Mouse (Mus musculus) c-Kit-positive CD71-negative TER-119-negative erythroid progenitor cells, embryonic 14.5 days (primary cell): ENCODE data around the gene Luc7l.
A peak's percentile ranks its signal among the peaks of the same experiment; 100 is the strongest.

Experiments used
- DNase-seq: peaks from one replicate; pipeline ENCODE4 v3.0.0-alpha.2; 2013; ENCODE audit warnings: low read depth

Gene Luc7l

DNA sequence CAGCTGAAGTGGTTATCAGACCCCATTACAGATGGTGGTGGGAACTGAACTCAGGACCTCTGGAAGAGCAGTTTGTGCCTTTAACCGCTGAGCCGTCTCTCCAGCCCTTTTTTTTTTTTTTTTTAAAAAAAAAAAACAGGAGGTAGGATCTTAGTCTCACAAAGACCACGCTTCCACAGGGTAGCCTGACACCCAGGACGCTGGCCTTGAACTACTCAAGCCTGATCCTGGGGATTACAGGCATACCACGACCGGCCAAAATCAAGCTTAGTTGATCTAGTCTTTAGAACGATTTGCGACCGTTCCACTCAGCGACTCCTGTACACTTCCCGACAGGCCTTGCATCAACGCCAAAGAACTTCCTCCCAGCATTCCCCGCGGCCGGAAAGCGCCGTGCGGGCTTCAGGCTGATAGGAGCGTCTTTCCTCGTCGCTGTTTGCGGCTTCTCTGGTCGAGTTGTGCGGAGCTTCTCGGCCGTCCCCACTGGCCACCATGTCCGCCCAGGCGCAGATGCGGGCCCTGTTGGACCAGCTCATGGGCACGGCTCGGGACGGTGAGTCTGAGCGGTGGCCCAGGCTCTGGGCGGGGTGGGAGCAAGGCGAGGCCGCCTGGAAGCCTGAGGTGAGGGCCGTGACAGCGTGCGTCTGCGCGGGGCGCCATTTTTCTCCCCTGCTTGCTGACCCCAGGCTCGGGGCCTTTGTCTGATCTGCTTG lies at the start of gene Luc7l:
Gene Luc7l, plus strand, starts transcription at position 358 of the 713 bp plus-strand sequence.
- DNase-seq: peak; percentile 92

DNA sequence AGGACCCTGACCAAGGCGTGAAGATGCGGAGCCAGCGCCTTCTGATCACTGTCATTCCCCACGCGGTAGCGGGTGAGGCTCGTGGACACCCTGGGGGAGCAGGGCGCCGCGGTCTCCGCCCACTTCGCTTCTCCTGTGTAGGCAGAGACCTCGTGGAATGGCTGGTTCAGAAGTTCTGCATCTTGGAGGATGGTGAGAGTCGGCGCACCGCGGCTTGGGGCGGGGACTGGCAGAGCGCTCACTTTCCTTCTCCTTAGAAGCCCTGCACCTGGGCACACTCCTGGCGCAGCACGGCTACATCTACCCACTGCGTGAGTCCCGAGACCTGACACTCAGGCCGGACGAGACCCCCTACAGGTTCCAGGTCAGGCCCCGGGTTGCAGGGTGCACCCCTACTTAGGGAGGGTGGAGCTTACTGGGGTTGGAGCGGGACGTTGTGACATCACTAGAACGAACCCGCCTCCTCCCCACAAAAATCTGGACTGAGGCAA lies 49.3 kb upstream of the Luc7l start:
- DNase-seq: no peak

DNA sequence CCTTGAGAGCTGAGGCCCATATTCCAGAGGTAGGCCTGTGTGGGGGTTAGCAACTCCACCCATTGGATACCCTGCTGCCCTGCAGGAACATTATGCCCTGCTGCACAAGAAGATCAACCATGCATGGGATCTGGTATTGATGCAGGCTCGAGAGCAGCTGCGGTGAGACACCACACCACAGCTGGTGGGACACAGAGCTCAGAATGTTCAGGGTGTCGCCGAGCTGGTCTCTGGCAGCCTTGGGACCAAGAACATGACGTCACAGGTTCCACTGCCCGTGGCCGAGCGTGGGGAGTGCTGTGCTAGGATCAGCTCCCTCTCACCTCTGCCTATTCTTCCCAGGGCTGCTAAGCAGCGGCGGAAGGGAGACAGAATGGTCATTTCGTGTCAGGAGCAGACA lies 47.9 kb upstream of the Luc7l start:
- DNase-seq: no peak

DNA sequence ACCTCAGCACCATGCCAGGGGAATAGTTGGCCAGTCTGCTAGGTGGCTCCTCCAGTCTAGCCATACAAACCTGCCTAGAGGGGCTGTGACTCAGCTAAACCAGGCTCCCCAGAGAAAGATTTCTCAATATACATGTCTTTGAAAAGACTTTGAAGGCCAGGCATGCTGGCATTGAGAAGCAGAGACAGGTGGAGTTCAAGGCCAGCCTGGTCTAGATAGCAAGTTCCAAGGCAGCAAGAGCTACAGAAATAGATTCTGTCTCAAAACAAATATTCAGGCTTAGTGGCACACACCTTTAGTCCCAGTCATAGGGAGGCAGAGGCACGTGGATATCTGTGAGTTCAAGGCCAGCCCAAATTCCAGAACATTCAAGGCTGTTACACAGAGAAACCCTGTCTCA lies 46.3 kb upstream of the Luc7l start:
- DNase-seq: no peak

DNA sequence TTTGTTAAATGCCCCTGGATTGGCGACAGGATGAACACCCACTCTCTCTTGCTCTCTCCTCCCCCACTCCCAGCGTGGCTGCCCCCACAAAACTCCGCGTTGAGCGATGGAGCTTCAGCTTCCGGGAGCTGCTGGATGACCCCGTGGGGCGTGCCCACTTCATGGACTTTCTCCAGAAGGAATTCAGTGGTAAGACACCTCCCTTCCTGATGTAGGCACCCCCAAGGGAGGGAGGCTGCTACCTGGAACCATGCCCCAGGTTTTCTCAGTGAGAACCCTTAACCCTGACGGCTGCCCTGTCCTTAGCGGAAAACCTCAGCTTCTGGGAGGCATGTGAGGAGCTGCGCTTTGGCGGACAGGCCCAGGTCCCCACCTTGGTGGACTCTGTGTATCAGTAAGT lies 45.0 kb upstream of the Luc7l start, which contains the start of gene Arhgdig:
Gene Arhgdig, minus strand, starts transcription at position 101 of the 400 bp plus-strand sequence.
- DNase-seq: no peak

DNA sequence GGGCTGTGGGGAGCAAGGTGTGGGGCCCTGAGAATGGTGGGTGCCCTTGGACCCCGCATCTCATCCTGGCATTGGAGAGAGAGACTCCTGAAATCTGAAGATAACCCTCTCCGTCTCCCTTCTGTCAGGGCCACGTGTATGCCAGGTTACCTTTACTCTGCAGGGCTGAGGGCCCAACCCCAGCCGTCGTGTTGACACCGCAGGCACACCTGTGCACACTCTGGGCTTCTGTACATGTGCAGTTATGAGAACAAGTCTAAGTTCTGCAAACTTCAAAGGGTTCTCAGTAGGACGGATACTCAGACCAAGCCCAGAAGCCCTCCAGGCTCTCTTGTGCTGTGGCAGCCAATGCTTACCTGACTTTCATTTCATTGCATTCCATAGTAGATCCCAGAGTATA lies 40.5 kb upstream of the Luc7l start:
- no peak for DNase-seq

DNA sequence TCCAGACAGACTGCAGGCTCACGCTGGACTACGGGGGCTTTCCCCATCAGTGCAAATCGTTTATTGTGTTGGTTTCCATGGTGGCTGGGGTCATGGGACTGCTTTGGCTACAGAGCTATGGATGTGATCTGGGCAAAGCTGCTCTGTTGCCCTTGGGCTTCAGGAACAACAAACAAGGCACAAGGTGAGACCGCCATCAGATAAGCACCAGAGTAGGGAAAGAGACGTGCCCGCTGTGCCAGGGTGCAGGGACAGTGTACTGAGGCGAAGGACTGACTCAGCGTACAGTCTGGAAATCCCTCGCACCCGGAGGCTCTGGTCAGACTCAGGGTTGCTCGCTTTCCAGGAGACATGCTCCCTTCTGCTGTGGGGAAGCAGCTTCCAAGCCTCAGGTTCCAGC lies 40.0 kb upstream of the Luc7l start:
- DNase-seq: no peak

DNA sequence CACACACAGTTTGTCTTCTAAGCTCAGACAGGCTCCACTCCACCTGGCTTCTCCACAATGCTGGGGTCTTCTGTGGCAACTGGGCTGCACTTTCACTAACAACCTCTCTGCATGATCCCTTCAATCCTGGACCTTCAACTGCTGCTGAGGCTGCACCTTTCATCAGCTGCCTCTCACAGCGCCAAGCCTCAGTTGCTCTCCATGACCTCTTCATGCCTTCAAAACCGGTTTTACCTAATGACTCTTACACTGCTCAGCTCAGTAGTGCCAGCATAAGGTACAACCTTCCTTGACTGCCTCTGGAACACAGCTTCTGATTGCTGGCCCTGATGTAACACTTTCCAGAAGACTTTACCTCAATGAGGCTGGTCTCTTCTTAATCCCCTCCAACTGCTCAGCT lies 31.2 kb upstream of the Luc7l start:
- DNase-seq: no peak

DNA sequence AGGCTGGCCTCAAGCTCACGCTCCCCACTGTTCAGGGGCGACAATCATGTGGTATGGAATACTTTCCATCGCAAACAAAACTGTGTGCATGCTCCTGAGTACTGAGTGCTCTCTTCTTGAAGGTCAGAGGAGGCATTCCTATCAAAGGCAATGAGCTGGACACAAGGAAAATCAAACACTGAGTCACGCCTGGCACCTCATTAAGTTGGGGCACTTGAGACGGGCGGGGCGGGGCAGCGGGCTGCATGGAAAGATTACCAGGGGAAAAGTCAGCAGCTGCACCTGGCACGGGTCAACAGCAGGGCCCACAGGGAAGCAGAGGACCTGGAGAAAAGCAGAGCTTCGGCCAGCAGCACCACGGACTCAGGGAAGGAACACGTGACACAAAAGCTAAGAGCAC lies 27.5 kb upstream of the Luc7l start:
- DNase-seq: no peak

DNA sequence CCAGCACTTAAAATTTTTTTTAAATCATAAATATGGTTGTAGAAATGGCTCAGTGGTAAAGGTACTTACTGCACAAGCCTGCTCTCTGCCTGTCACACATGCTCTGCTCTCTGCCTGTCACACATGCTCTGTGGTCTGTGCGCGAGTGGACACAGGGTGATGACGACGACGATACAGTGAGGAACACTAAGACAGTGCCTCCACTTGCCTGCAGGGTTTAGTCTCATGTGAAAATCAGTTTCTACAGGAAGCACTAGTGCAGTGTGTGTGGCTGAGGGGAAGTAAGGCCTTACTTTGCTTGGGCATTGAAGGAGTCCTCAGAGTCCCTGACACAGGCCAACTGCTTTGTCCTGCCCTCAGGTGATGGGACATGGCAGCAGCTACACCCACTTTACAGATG lies 22.9 kb upstream of the Luc7l start:
- no peak for DNase-seq

DNA sequence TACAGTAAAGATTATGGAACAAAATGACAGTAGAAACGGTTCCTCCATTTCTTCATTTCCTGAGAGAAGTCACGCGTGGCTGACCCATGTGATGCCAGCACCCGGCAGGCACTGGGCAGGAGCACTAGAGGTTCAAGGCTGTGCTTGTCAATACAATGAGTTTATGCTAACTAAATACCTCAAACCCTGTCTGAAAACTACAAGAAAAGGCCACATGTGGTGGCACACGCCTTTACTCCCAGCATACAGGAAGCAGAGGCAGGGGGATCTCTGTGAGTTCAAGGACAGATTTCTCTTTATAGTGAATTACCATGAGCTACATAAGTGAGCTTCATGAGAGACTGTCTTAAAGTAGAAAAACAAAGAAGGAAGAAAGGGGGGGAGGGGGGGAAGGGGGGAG lies 21.5 kb upstream of the Luc7l start:
- DNase-seq: no peak

DNA sequence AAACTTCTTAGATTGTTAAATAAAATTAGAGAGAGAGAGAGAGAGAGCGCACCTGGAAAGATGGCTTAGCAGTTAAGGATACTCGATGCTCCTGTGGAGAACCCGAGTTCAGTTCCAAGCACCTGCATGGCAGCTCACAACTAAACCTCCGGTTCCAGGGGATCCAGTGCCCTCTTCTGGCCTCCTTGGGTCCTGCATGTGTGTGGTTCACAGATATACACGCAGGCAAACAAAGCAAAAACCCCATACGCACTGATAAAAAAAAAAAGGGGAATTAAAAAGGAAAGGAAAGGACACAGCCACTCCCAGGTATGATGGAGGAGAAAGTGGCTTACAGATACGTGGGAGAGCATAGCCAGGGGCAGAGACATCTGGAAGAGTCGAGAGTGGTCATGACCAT lies 19.8 kb upstream of the Luc7l start:
- no peak for DNase-seq

DNA sequence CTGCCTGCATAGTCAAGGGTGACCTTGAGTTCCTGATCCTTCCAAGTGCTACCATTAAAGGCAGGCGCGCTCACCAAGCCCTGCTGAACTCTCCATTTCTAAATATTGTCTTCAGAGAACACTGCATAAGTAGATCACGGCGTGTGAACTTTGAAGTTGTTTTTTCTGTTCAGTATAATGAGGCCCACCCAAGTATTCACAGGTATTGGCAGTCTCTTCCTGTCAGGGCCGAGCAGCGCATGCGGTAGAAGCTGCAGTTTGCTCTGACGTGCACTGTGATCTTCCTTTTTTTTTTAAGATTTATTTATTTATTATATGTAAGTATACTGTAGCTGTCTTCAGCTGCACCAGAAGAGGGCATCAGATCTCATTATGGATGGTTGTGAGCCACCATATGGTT lies 18.3 kb upstream of the Luc7l start:
- no peak for DNase-seq

DNA sequence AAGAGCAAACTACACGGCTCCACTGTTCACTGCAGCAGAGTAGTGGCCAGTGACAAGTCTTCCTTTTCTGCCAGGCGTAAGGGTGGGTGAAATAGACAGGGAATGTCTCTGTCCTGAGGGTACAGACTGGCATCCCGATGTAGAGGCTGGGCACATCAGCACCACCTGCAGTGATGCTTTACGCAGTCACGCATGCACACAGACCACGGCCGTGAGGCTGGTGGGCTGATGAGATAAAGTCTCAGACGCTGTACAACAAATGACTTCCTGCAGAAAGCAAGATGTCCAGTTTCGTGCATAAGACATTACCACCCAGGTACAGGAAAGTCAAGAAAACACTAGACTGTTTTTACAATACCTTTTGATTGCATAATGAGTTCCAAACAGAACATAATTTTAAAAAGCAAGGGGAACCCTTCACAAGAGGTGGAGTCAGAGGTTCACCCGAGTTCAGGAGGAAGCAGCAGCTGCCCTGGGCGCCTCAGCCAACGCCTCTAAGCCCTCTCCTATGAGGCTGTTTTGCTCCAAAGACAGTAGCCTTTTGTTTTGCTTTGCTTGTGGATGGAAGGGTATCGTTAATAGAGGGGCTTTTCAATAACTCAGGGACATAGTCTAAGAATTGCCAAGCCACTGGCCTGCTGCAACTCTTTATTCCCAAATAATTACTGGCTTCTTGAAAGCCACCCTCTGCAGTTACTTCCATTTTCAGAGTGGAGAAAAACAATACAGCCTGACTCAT lies 17.4 kb upstream of the Luc7l start:
- no peak for DNase-seq

DNA sequence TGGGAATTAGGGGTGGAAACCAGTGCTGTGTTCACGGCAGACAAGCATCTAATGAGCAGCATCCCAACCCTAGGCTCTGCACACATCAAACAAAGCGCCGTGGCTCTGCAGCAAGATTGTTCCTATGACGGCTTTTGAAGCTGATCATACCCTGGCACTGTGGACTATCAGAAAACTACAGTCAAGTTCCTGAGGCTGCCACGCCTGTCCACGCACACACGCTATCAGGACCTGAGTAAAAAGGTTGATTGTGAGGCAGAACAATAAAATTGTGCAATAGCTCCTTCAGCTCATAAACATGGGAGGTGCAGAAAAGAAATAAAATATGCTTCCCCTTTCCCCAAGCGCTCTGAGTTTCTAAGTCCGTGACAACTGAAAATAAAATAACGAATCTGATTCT lies 15.0 kb upstream of the Luc7l start:
- no peak for DNase-seq

DNA sequence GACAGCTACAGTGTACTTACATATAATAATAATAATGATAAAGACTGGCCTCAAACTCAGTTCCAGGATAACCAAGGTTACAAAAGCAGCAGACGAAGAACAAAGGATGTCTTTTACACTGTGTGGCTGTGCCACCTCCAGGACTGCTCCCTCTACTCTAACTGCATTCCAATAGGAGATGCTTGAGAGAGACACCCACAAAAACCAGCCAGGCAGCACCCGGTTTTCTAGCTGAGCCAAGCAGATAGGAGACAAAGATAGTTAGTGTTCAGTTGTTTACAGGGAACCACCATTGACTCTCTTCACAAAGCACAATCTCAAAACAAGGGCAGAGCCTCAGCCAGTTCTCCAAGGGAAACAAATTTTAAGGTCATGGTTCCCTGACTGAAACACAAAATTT lies 13.1 kb upstream of the Luc7l start:
- no peak for DNase-seq

DNA sequence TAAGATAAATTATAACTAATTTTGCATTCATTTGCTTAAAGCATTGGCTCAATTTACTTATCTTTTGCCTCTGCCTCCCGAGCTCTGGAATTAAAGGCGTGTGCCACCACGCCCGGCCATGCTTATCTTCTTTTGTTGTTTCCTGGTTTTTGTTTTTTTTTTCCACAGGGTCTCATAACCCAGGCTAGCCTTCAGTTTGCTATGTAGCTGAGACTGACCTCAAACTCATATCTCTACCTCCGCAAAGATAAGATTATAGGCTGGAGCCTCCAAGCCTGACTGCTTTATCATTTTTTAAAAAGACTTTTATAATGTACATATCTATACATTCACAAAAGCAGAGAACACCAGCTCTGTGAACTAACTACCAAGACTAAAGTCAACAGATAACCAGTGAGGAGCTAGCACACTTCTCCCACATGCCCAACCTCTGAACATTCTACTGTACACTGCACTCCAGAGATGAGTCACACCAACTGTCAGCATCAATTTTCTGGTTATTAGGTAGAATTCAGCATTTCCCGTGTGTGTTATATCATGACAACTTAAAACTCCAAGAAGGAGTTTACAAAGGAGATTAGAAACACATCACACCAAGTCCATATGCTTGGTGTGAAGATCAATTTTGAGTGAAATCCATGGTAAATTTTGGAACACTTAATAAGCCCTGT lies 12.4 kb upstream of the Luc7l start:
- DNase-seq: no peak

DNA sequence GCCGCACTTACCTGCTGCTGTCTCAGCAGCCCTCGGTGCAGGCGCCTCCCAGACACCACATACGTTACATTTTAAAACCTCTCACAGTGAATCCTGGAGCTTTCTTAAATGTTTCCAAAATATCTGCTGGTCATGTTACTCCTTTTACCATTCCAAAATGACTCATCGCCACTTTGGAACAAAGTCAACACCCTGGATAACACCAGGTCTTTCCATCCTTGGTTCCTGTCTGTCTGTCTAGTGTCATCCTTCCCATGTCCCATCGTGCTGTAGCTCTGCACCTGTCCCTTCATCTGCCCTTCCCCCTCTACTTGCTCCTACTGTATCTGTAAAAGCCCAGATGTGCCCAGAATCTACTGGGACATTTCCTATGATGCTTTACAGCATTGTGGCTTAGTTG lies 11.7 kb upstream of the Luc7l start:
- DNase-seq: no peak

DNA sequence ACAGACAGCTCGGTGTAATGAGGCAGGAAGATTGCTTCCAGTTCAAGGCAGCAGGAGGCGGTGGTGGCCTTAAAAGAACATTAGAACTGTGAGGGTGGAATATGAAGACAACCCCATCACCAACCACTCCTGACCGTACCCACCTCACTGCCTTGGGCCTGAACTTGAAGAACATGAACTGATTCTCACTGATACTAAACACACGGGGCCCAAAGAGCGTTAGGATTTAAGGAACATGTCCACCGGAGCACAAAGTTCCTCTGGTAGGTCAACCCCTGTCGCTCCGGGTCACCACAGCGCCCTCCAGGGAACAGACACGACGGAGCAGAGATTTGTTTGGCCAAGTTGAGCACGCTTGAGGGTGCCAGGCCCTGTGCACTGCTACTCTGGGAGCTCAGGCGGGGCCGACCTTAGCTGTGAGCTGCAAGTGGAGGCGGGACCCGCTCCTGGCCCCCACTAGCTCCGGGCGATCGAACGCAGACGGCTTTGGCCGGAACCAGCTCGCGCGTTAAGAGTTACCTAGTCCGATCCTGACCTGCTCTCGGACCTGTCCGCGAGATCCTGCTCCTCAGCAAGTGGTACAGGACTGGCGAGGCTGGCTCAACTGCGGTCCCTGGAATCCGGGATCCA lies 9.1 kb upstream of the Luc7l start:
- peak; percentile 63 for DNase-seq

DNA sequence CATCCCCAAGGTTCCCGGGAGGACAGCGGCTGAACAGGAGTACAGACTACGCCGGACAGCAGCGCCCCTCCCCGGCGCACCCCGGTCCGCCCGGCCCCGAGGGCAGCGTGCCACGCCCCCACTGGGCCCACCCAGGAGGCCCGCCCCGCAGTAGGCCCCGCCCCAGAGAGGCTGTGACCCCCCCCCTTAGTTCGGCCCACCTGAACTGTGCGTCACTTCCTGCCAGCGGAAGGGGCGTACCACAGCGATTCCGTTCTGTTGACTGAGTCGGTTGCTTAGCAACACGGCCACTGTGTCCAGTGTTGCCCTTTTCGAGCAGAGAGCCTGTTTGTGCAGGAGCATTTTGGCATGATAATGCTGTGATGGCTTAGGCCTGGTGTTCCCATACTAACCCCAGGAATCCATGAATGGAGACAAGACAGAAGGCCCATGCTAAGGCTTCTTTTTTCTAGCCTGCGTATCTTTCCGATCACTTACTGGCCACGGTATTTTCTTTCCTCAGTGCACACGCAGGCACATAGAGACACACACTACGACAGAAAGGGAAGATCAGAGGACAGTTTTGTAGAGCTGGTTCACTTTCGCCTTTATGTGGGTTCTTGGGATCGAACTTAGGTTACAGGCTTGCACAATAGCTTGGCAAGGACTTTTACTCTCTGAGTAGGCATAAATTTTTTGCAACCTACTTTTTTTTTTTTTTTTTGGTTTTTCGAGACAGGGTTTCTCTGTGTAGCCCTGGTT lies 8.4 kb upstream of the Luc7l start, which contains the start of gene Fam234a:
Gene Fam234a, minus strand, starts transcription at position 142 of the 741 bp plus-strand sequence.
- DNase-seq: peak; percentile 91

DNA sequence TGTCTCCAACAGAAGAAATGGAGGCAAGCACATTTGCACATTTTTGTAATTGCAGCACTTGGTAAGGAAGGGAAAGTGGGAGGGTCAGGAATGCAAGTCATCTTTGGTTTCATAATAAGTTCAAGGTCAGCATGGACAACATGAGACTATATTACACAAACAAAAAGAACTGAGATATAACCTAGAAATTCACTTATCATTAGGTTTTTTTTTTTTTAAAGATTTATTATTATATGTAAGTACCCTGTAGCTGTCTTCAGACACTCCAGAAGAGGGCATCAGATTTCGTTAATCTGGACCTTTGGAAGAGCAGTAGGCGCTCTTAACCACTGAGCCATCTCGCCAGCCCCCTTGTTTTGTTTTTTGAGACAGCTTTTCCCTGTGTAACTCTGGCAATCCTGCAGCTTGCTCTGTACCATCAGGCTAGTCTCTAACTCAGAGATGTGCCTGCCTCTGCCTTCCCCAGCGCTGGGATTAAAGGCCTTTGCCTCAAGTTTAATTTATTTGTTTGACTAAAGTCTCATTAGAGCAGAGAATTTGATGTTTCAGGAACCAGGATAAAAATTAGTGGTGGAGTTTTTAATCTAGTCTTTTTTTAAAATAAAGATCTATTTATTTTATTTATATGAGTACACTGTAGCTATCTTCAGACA lies 684 bp upstream of the Luc7l start:
- no peak for DNase-seq
